Mouse (Mus musculus) adipocyte (in vitro differentiated cells): Measurements from ENCODE around the gene Gpn1.

Experiments
- DNase-seq: peaks from one replicate; pipeline ENCODE4 v3.0.0-alpha.2; 2016; ENCODE audit warnings: low spot score

The Gpn1 gene

DNA sequence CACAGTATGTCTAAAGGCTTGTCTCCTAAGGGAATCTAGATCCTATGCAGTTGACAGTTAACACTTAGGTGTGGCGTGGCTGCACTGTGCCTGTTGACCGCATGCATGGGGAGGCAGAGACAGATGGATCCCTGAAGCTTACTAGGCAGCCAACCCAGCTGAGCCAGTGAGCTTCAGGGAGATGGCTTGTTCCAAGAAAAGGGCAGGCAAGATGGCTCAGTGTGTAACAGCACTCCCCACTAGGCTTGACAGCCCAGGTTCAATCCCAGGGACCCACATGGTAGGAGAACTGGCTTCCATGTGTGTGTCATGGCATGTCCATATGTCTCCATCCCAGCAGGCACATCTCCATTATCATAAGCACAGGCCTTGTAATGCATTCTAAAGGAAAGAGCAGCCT lies 65.8 kb downstream of the Gpn1 start:
- DNase-seq, result no peak

DNA sequence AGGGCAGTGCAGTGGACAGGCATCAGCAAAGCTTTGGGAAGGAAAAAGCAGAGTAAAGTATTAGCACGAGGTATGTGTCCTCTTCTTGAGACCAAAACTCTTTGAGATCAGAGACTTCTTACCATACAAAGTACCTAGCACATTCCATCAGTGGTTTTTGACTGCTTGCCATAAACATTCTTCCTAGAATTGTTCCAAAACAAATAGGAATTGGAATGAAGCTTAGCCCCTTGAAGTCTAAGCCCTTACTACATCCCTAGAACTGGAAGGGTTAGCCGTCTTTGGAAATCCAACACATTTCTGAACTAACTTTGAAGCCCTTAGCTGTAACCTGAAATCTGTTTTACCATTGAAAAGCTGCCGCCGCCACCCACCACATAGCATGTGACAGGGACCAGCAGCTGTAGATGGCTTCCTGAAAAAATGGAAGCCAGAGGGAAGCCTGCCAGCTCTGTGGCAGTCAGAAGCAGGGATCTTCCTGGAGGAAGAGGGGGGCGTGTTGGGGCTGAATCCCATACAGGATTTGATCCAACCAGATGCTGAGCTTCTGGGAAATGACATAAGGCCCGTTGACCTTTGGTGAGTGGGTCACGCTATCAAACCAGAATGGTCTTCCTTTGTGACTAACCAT lies 67.6 kb downstream of the Gpn1 start:
- no peak for DNase-seq
